Mouse (Mus musculus): ENCODE data around the gene Glmn.

GRCm38 (mm10) chr5:107548444-107548843 is 49.2 kb downstream of the Glmn start:
- no peak for TF ChIP-seq CTCF (IDR thresholded peaks at IDR 0.05; ENCODE audit: borderline replicate concordance, extremely low read depth, insufficient read depth, insufficient read length)
- no peak for TF ChIP-seq POLR2A (IDR thresholded peaks at IDR 0.05; ENCODE audit: borderline replicate concordance, extremely low read depth, insufficient read depth, insufficient read length, poor library complexity, severe bottlenecking)
